Mouse (Mus musculus): Measurements from ENCODE around the gene A930033H14Rik. TPM values are rescaled to one million over a fixed set of nuclear protein-coding genes. Genes with fewer than 3 reads are reported as not detected.

Gene A930033H14Rik
- polyA plus RNA-seq, 1 experiment from 2014 or later, result 0.93 TPM

GRCm38 (mm10) chr10:69185894-69186893, 26.7 kb downstream of the A930033H14Rik start:
- Histone ChIP-seq H3K27me3 (replicated peaks; ENCODE audit: control insufficient read depth, insufficient read depth, low read length) (no peaks in the 10 kb centered on the region), H3K4me1 (ENCODE audit: control insufficient read depth, insufficient read depth, low read length) (peaks cover 8% of the 10 kb centered on the region), H3K9me3 (ENCODE audit: control insufficient read depth, low read length) (no peaks in the 10 kb centered on the region), H3K36me3 (ENCODE audit: control insufficient read depth, insufficient read depth, low read length) (no peaks in the 10 kb centered on the region), H3K27ac (ENCODE audit: low read length) (peak overlapping the region; percentile 77), H3K4me3 (ENCODE audit: low read length) (peak overlapping the region; percentile 41), H3K9ac (ENCODE audit: low read depth, low read length) (peak overlapping the region; percentile 47; the same call in 1 of the 2 replicates), H3K4me2 (ENCODE audit: low read depth, low read length) (peak overlapping the region; percentile 52)
- WGBS, result 15% methylated on average over 21 of the region's 21 CpGs
- peak; percentile 88 for ATAC-seq

DNA sequence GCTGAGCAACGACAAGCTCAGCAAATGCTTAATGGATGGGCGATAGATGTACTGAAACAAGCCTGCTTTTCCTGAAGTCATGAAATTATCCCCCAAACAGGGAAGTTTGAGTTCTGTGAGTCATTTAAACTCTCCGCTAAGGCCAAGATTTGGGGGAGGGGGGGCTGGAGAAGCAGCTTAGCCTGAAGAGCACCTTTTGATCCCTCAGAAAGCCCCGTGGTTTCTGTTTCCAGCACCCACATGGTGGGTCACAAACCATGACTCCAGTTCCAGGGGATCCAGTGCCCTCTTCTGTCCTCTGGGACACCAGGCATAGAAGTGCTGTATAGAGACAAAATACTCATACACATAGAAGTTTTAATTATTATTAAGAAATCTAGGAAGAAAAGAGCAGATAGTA, 27.5 kb downstream of the A930033H14Rik start:
- ATAC-seq, result peak; percentile 43
- Histone ChIP-seq H3K4me1 (ENCODE audit: control insufficient read depth, insufficient read depth, low read length) (peaks cover 8% of the 10 kb centered on the region), H3K9ac (ENCODE audit: low read depth, low read length) (0 out of 2 replicates have a peak overlapping the region, but pooled peaks have one; percentile 18), H3K27me3 (replicated peaks; ENCODE audit: control insufficient read depth, insufficient read depth, low read length) (no peaks in the 10 kb centered on the region), H3K9me3 (ENCODE audit: control insufficient read depth, low read length) (no peaks in the 10 kb centered on the region), H3K4me3 (ENCODE audit: low read length) (no peak overlapping the region), H3K36me3 (ENCODE audit: control insufficient read depth, insufficient read depth, low read length) (no peaks in the 10 kb centered on the region), H3K27ac (ENCODE audit: low read length) (peak overlapping the region; percentile 89), H3K4me2 (ENCODE audit: low read depth, low read length) (peak overlapping the region; percentile 52)
- 62% methylated on average over 4 of the region's 4 CpGs for WGBS

GRCm38 (mm10) chr10:69184903-69185302, 28.0 kb downstream of the A930033H14Rik start:
- H3K4me2 ChIP-seq (ENCODE audit: low read depth, low read length), result no peak overlapping the region
- 89% methylated on average over 4 of the region's 4 CpGs for WGBS
- no peak for ATAC-seq

DNA sequence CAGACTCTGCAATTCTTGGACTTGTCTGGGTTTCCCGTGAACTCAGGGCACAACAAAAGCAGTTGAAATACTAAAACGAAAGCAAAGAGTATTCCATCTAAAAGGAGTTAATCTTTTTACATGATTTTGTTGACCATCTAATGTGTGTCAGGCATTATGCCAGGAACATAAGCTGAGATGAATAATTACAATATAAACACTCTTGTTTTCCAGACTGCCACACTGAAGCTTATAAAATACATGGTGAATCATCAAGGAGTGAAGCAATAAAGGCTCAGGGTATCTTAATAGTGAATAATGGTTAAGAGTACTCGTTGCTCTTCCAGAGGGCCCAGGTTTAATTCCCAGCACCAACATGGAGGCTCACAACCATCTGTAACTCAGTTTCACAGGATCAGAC, 31.9 kb downstream of the A930033H14Rik start:
- H3K4me2 ChIP-seq (ENCODE audit: low read depth, low read length), result no peak overlapping the region
- peaks cover 8% of the 10 kb centered on the region for H3K4me1 ChIP-seq (ENCODE audit: control insufficient read depth, insufficient read depth, low read length)
- H3K36me3 ChIP-seq (ENCODE audit: control insufficient read depth, insufficient read depth, low read length), result peaks cover 2% of the 10 kb centered on the region; the same call in 1 of the 2 replicates
- H3K9me3 ChIP-seq (ENCODE audit: control insufficient read depth, low read length), result peaks cover 3% of the 10 kb centered on the region; the same call in 1 of the 2 replicates
- no peak for ATAC-seq
- H3K9ac ChIP-seq (ENCODE audit: low read depth, low read length), result no peak overlapping the region
- no peak overlapping the region for H3K27ac ChIP-seq (ENCODE audit: low read length)
- H3K4me3 ChIP-seq (ENCODE audit: low read length), result no peak overlapping the region
- 50% methylated on average over 3 of the region's 3 CpGs for WGBS
- no peaks in the 10 kb centered on the region for H3K27me3 ChIP-seq (replicated peaks; ENCODE audit: control insufficient read depth, insufficient read depth, low read length)

More at GRCm38 (mm10) chr10:69184903-69185302, 28.0 kb downstream of the A930033H14Rik start:
- H3K4me3 ChIP-seq (ENCODE audit: low read length), result no peak overlapping the region
- no peaks in the 10 kb centered on the region for H3K27me3 ChIP-seq (replicated peaks; ENCODE audit: control insufficient read depth, insufficient read depth, low read length)
- H3K36me3 ChIP-seq (ENCODE audit: control insufficient read depth, insufficient read depth, low read length), result no peaks in the 10 kb centered on the region
- no peaks in the 10 kb centered on the region for H3K9me3 ChIP-seq (ENCODE audit: control insufficient read depth, low read length)
- peak overlapping the region; percentile 89 for H3K27ac ChIP-seq (ENCODE audit: low read length)
- no peak overlapping the region for H3K9ac ChIP-seq (ENCODE audit: low read depth, low read length)
- peaks cover 8% of the 10 kb centered on the region for H3K4me1 ChIP-seq (ENCODE audit: control insufficient read depth, insufficient read depth, low read length)

DNA sequence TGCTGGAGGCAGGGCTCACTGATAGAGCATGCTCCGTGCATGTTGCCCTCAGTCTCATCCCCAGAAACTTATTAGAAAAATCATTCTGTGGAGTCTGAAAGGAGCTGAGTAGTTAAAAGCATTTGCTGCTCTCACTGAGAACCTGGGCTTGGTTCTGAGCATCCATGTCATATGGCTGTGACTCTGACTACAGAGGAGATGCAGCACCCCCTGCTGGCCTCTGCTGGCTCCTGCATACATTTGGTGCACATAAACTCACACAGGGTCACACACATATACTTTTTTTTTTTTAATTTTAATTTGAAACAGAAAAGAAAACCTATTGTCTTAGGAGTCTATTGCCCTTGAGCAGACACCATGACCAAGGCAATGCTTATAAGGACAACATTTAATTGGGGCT, 33.6 kb downstream of the A930033H14Rik start:
- H3K4me2 ChIP-seq (ENCODE audit: low read depth, low read length), result no peak overlapping the region
- H3K27me3 ChIP-seq (replicated peaks; ENCODE audit: control insufficient read depth, insufficient read depth, low read length), result no peaks in the 10 kb centered on the region
- no peak for ATAC-seq
- 100% methylated on average over 1 of the region's 1 CpGs for WGBS
- no peaks in the 10 kb centered on the region for H3K4me1 ChIP-seq (ENCODE audit: control insufficient read depth, insufficient read depth, low read length)
- no peak overlapping the region for H3K9ac ChIP-seq (ENCODE audit: low read depth, low read length)
- no peak overlapping the region for H3K4me3 ChIP-seq (ENCODE audit: low read length)
- no peak overlapping the region for H3K27ac ChIP-seq (ENCODE audit: low read length)
- H3K36me3 ChIP-seq (ENCODE audit: control insufficient read depth, insufficient read depth, low read length), result peaks cover 2% of the 10 kb centered on the region; the same call in 1 of the 2 replicates
- H3K9me3 ChIP-seq (ENCODE audit: control insufficient read depth, low read length), result peaks cover 3% of the 10 kb centered on the region; the same call in 1 of the 2 replicates

DNA sequence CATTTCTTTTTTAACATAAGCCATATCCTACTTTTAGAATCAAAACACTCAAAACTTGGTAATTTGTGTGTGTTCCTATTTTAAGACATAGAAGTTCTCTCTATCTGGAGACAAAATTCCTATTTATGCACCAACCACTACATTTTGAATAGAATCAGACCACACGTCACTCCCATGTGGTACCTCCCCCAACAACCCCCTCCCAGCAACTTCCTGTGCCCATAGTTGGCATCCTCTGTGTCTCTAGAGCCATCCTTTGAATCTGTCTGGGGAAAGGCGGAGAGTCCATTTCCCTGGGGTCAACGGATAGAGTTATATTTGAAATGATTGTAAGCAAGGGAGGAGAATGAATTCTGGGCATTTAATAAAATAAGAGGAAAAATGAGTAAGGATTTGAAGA, 36.8 kb downstream of the A930033H14Rik start:
- H3K4me1 ChIP-seq (ENCODE audit: control insufficient read depth, insufficient read depth, low read length), result no peaks in the 10 kb centered on the region
- H3K9me3 ChIP-seq (ENCODE audit: control insufficient read depth, low read length), result peaks cover 3% of the 10 kb centered on the region; the same call in 1 of the 2 replicates
- no peak overlapping the region for H3K4me3 ChIP-seq (ENCODE audit: low read length)
- WGBS, result 76% methylated on average over 3 of the region's 3 CpGs
- ATAC-seq, result no peak
- H3K27me3 ChIP-seq (replicated peaks; ENCODE audit: control insufficient read depth, insufficient read depth, low read length), result no peaks in the 10 kb centered on the region
- peaks cover 2% of the 10 kb centered on the region; the same call in 1 of the 2 replicates for H3K36me3 ChIP-seq (ENCODE audit: control insufficient read depth, insufficient read depth, low read length)
- no peak overlapping the region for H3K27ac ChIP-seq (ENCODE audit: low read length)
- no peak overlapping the region for H3K4me2 ChIP-seq (ENCODE audit: low read depth, low read length)
- no peak overlapping the region for H3K9ac ChIP-seq (ENCODE audit: low read depth, low read length)

DNA sequence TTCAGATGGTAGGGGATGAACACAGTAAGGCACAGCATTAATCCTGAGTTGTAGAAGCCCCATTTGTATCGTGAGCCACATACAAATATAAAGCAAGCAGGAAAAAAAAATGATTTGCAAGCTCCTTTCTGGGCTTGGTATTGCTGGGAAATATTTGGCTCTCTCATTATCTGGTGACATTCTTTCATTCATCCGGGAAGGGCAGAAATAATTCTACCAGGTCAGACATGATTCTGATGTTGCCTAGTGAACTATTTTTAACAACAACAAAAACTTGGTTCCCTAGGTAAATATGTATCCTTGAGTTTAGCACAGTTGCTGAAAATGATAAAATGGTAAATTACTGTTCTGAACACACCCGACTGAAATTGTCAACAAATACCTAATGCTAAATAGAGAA, 40.5 kb downstream of the A930033H14Rik start:
- no peak for ATAC-seq
- Histone ChIP-seq H3K9ac (ENCODE audit: low read depth, low read length) (no peak overlapping the region), H3K36me3 (ENCODE audit: control insufficient read depth, insufficient read depth, low read length) (no peaks in the 10 kb centered on the region), H3K9me3 (ENCODE audit: control insufficient read depth, low read length) (no peaks in the 10 kb centered on the region), H3K4me3 (ENCODE audit: low read length) (no peak overlapping the region), H3K27ac (ENCODE audit: low read length) (no peak overlapping the region), H3K4me1 (ENCODE audit: control insufficient read depth, insufficient read depth, low read length) (no peaks in the 10 kb centered on the region), H3K4me2 (ENCODE audit: low read depth, low read length) (no peak overlapping the region), H3K27me3 (replicated peaks; ENCODE audit: control insufficient read depth, insufficient read depth, low read length) (no peaks in the 10 kb centered on the region)
- WGBS, result 76% methylated on average over 3 of the region's 3 CpGs

- Histone ChIP-seq H3K4me2 (ENCODE audit: low read depth, low read length) (no peak overlapping the region), H3K27ac (ENCODE audit: low read length) (no peak overlapping the region), H3K9me3 (ENCODE audit: control insufficient read depth, low read length) (no peaks in the 10 kb centered on the region), H3K4me3 (ENCODE audit: low read length) (no peak overlapping the region), H3K36me3 (ENCODE audit: control insufficient read depth, insufficient read depth, low read length) (no peaks in the 10 kb centered on the region), H3K9ac (ENCODE audit: low read depth, low read length) (no peak overlapping the region), H3K4me1 (ENCODE audit: control insufficient read depth, insufficient read depth, low read length) (0 out of 2 replicates have a peak, but pooled peaks cover 6% of the 10 kb centered on the region), H3K27me3 (replicated peaks; ENCODE audit: control insufficient read depth, insufficient read depth, low read length) (no peaks in the 10 kb centered on the region)
- ATAC-seq, result no peak
- WGBS, result 82% methylated on average over 12 of the region's 12 CpGs
These were observed 46.4 kb downstream of the A930033H14Rik start for GRCm38 (mm10) chr10:69166514-69166913.

DNA sequence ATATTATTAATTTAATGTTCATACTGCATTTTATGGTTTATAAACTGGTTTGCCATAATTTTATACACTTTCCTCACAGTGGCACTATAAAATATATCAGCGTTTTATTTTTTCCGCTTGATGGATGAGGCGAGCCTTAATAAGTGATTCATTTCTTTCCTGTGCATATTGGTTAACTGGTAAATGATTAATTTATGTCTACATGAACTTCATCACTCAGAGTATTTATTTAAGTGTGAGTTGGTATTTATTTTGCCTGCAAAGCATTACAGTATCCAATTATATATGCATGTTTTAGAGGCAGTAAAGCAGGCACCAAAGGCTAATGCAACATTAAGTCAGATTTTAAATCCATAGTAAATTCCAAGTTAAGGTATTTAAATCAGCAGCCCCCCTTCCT, 47.1 kb downstream of the A930033H14Rik start:
- Histone ChIP-seq H3K4me2 (ENCODE audit: low read depth, low read length) (no peak overlapping the region), H3K36me3 (ENCODE audit: control insufficient read depth, insufficient read depth, low read length) (no peaks in the 10 kb centered on the region), H3K27me3 (replicated peaks; ENCODE audit: control insufficient read depth, insufficient read depth, low read length) (no peaks in the 10 kb centered on the region), H3K4me3 (ENCODE audit: low read length) (no peak overlapping the region), H3K27ac (ENCODE audit: low read length) (no peak overlapping the region), H3K9ac (ENCODE audit: low read depth, low read length) (no peak overlapping the region), H3K9me3 (ENCODE audit: control insufficient read depth, low read length) (no peaks in the 10 kb centered on the region), H3K4me1 (ENCODE audit: control insufficient read depth, insufficient read depth, low read length) (0 out of 2 replicates have a peak, but pooled peaks cover 6% of the 10 kb centered on the region)
- ATAC-seq, result peak; percentile 40; the same call in 1 of the 2 replicates
- WGBS, result 59% methylated on average over 3 of the region's 3 CpGs
